9 mouse cellular contexts compared by ENCODE assay signal in the genomic region with DNA sequence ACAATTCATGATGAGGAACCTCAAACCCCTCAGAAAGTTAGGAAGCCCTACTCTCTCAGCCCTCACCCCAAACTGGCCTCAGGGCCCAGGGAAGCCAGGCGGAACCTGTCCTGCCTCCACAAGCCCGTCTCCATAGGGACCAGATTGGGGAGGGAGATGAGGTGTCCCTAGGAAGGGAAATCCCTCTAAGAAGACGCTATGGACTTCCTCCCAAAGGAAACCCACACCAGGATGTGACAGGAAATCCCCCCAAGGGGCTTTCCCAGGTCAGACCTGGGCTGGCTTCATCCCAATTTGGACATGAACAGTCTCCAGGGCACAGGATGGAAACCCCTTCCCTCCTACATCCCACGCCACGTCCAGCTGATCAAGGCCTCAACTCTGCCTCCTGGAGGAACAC. TPM values are rescaled to one million over a fixed set of nuclear protein-coding genes. Genes with fewer than 3 reads are reported as not detected.
DNase-seq lines count a peak whose midpoint lies in the region; ATAC-seq and TF ChIP-seq lines count a peak whose summit lies in the region.
"Had no signal": no experiment of that assay in that cellular context is flagged by ENCODE, and none has a peak within 500 bp of the region (broad histone marks: within the 10 kb centered on the region; RNA-seq: fewer than 3 reads in every experiment).

No protein-coding gene starts in this region.

- no peaks in the 10 kb centered on the region for H3K36me3 ChIP-seq in lung, embryonic 16.5 days (ENCODE audit: control insufficient read depth, insufficient read depth, low read length)
- H3K36me3 ChIP-seq in embryonic facial prominence, embryonic 15.5 days = no peaks in the 10 kb centered on the region
- no peaks in the 10 kb centered on the region for H3K36me3 ChIP-seq in intestine, embryonic 16.5 days (ENCODE audit: control insufficient read depth, insufficient read depth, low read length)
- H3K36me3 ChIP-seq in limb, embryonic 14.5 days (ENCODE audit: control insufficient read depth, insufficient read depth, low read length) = no peaks in the 10 kb centered on the region

- H3K4me1 ChIP-seq in lung, embryonic 16.5 days (replicated peaks; ENCODE audit: control insufficient read depth, insufficient read depth, low read length) = peaks cover 32% of the 10 kb centered on the region
- peaks cover 55% of the 10 kb centered on the region for H3K4me1 ChIP-seq in embryonic facial prominence, embryonic 15.5 days
- H3K4me1 ChIP-seq in intestine, embryonic 16.5 days (ENCODE audit: control insufficient read depth, insufficient read depth, low read length) = peaks cover 20% of the 10 kb centered on the region
- peaks cover 31% of the 10 kb centered on the region for H3K4me1 ChIP-seq in limb, embryonic 14.5 days (ENCODE audit: control insufficient read depth, insufficient read depth, low read length)

- TF ChIP-seq POLR2A in limb, embryonic 14.5 days (IDR thresholded peaks at IDR 0.05; ENCODE audit: borderline replicate concordance, extremely low read depth, insufficient read depth, insufficient read length) = no peak

- no peaks in the 10 kb centered on the region for H3K27me3 ChIP-seq in lung, embryonic 16.5 days (ENCODE audit: control insufficient read depth, insufficient read depth, low read depth, low read length)
- no peaks in the 10 kb centered on the region for H3K27me3 ChIP-seq in embryonic facial prominence, embryonic 15.5 days
- H3K27me3 ChIP-seq in intestine, embryonic 16.5 days (replicated peaks; ENCODE audit: control insufficient read depth, insufficient read depth, low read length) = no peaks in the 10 kb centered on the region
- H3K27me3 ChIP-seq in limb, embryonic 14.5 days (ENCODE audit: control insufficient read depth, insufficient read depth, low read length) = no peaks in the 10 kb centered on the region

- no peak for DNase-seq in lung, postnatal 36 days
- no peak for DNase-seq in limb, embryonic 14.5 days (ENCODE audit: low spot score)
- DNase-seq in urinary bladder, adult 18-20 months (ENCODE audit: low spot score in 2 of 2) = no peak
- DNase-seq in left cerebral cortex, adult 8-10 months (ENCODE audit: low spot score in 2 of 2) = no peak
- no peak for DNase-seq in layer of hippocampus, postnatal 36 days

- H3K27ac ChIP-seq in lung, embryonic 16.5 days (ENCODE audit: low read length) = peak overlapping the region; percentile 94
- peak overlapping the region; percentile 78 for H3K27ac ChIP-seq in embryonic facial prominence, embryonic 15.5 days (replicated peaks)
- H3K27ac ChIP-seq in intestine, embryonic 16.5 days (ENCODE audit: low read length) = peak overlapping the region; percentile 83
- peak overlapping the region; percentile 68; the same call in 1 of the 2 replicates for H3K27ac ChIP-seq in limb, embryonic 14.5 days (replicated peaks; ENCODE audit: low read depth, low read length)
- H3K27ac ChIP-seq: layer of hippocampus, adult 2 months had no signal

- H3K4me2 ChIP-seq in lung, embryonic 16.5 days (ENCODE audit: low read depth, low read length) = no peak overlapping the region
- H3K4me2 ChIP-seq in embryonic facial prominence, embryonic 15.5 days (replicated peaks) = no peak overlapping the region
- no peak overlapping the region for H3K4me2 ChIP-seq in intestine, embryonic 16.5 days (ENCODE audit: low read depth, low read length)
- no peak overlapping the region for H3K4me2 ChIP-seq in limb, embryonic 14.5 days (replicated peaks; ENCODE audit: low read depth, low read length, severe bottlenecking)

- H3K9me3 ChIP-seq in lung, embryonic 16.5 days (ENCODE audit: control insufficient read depth, low read length) = no peaks in the 10 kb centered on the region
- H3K9me3 ChIP-seq in embryonic facial prominence, embryonic 15.5 days (replicated peaks) = no peaks in the 10 kb centered on the region
- no peaks in the 10 kb centered on the region for H3K9me3 ChIP-seq in intestine, embryonic 16.5 days (ENCODE audit: control insufficient read depth, low read length)
- H3K9me3 ChIP-seq in limb, embryonic 14.5 days (ENCODE audit: control insufficient read depth, low read length) = no peaks in the 10 kb centered on the region

- H3K4me3 ChIP-seq in lung, embryonic 16.5 days (ENCODE audit: low read length) = no peak overlapping the region
- H3K4me3 ChIP-seq in embryonic facial prominence, embryonic 15.5 days (replicated peaks) = no peak overlapping the region
- no peak overlapping the region for H3K4me3 ChIP-seq in intestine, embryonic 16.5 days (ENCODE audit: low read length)
- no peak overlapping the region for H3K4me3 ChIP-seq in limb, embryonic 14.5 days (replicated peaks; ENCODE audit: low read length)
- H3K4me3 ChIP-seq: layer of hippocampus, adult 2 months had no signal

- no peak for ATAC-seq in lung, embryonic 16.5 days (ENCODE audit: low read depth)
- ATAC-seq in embryonic facial prominence, embryonic 15.5 days (ENCODE audit: insufficient number of reproducible peaks, low FRiP score, low TSS enrichment, low read depth) = no peak
- no peak for ATAC-seq in intestine, embryonic 16.5 days
- ATAC-seq in limb, embryonic 14.5 days (ENCODE audit: low FRiP score, low read depth) = no peak

- H3K9ac ChIP-seq in lung, embryonic 16.5 days (ENCODE audit: low read length) = peak overlapping the region; percentile 42; the same call in 1 of the 2 replicates
- no peak overlapping the region for H3K9ac ChIP-seq in embryonic facial prominence, embryonic 15.5 days
- H3K9ac ChIP-seq in intestine, embryonic 16.5 days (ENCODE audit: low read depth, low read length) = no peak overlapping the region
- H3K9ac ChIP-seq in limb, embryonic 14.5 days (ENCODE audit: low read depth, low read length, severe bottlenecking) = no peak overlapping the region

- WGBS in lung, embryonic 16.5 days = 62% methylated on average over 5 of the region's 5 CpGs
- 51% methylated on average over 5 of the region's 5 CpGs for WGBS in embryonic facial prominence, embryonic 15.5 days
- 67% methylated on average over 5 of the region's 5 CpGs for WGBS in intestine, embryonic 16.5 days
- 65% methylated on average over 5 of the region's 5 CpGs for WGBS in limb, embryonic 14.5 days

RNA-seq across cellular contexts. Expression of gene Sik1, which starts 27.5 kb away (rescaled TPM):
- 32.7 and 33.0 TPM in 2 replicates for polyA plus RNA-seq in lung, embryonic 16.5 days (2015; fragmentation: Nextera tagmentation; extraction: Ambion mirVana)
- 33.6 and 35.5 TPM in 2 replicates for polyA plus RNA-seq in embryonic facial prominence, embryonic 15.5 days (2015; fragmentation: Nextera tagmentation; extraction: Ambion mirVana)
- polyA plus RNA-seq in intestine, embryonic 16.5 days (2015; fragmentation: Nextera tagmentation; extraction: Ambion mirVana) = 5.7 and 5.8 TPM in 2 replicates
- polyA plus RNA-seq in limb, embryonic 14.5 days (2012; rRNA removed) = 19.9 and 23.5 TPM in 2 replicates
- 22.3 and 26.9 TPM in 2 replicates for polyA plus RNA-seq in limb, embryonic 14.5 days (2014; fragmentation: Nextera tagmentation; extraction: Ambion mirVana)
- total RNA-seq in left cerebral cortex, adult 8-10 months (2022) = 10 to 100 TPM; 14.3 to 21.7 (median 18.2) TPM
- total RNA-seq in layer of hippocampus, postnatal 36 days (2021) = 10 to 100 TPM; 16.9 to 18.0 TPM
